Mouse (Mus musculus) limb, embryonic 11.5 days (tissue): ENCODE results near the gene Ckap2l. TPM values are rescaled to one million over a fixed set of nuclear protein-coding genes. Genes with fewer than 3 reads are reported as not detected.

Experiments used
- ATAC-seq: fragments of 200-750 bp; cut with Nextera tagmentation; 2 replicates; pipeline ENCODE4 v1.8.0; 2017; ENCODE audit warnings: low read depth; ENCODE audit not compliant: insufficient number of reproducible peaks, low FRiP score, low TSS enrichment
- DNase-seq: peaks from one replicate; pipeline ENCODE4 v3.0.0-alpha.2; 2015; ENCODE audit warnings: low spot score
- H3K27ac ChIP-seq: fragments of 300-500 bp; sonication (generic); replicated peaks from 2 replicates; pipeline ENCODE4 v1.5.1; 2014; ENCODE audit warnings: low read depth, mild to moderate bottlenecking, low read length
- H3K27me3 ChIP-seq: fragments of 300-500 bp; sonication (generic); 2 replicates; pipeline ENCODE4 v1.6.1; 2014; ENCODE audit warnings: mild to moderate bottlenecking, low read length, mixed read lengths; ENCODE audit not compliant: control insufficient read depth, insufficient read depth
- H3K36me3 ChIP-seq: fragments of 300-500 bp; sonication (generic); 2 replicates; pipeline ENCODE4 v1.6.1; 2014; ENCODE audit warnings: mild to moderate bottlenecking, low read length, moderate library complexity, mixed read lengths; ENCODE audit not compliant: control insufficient read depth, insufficient read depth
- H3K4me1 ChIP-seq: fragments of 300-500 bp; sonication (generic); 2 replicates; pipeline ENCODE4 v1.6.1; 2014; ENCODE audit warnings: low read length, mixed read lengths; ENCODE audit not compliant: control insufficient read depth, insufficient read depth
- H3K4me2 ChIP-seq: fragments of 300-500 bp; sonication (generic); 2 replicates; pipeline ENCODE4 v1.6.1; 2014; ENCODE audit warnings: low read depth, mild to moderate bottlenecking, moderate library complexity; ENCODE audit not compliant: severe bottlenecking
- H3K4me3 ChIP-seq: fragments of 300-500 bp; sonication (generic); 2 replicates; pipeline ENCODE4 v1.5.1; 2014; ENCODE audit warnings: low read depth, low read length
- H3K9ac ChIP-seq: fragments of 300-500 bp; sonication (generic); 2 replicates; pipeline ENCODE4 v1.6.1; 2014; ENCODE audit warnings: mild to moderate bottlenecking, low read length
- H3K9me3 ChIP-seq: fragments of 300-500 bp; sonication (generic); 2 replicates; pipeline ENCODE4 v1.6.1; 2016; ENCODE audit warnings: low read length; ENCODE audit not compliant: control insufficient read depth
- WGBS: fragments of 180-500 bp; shearing (Covaris S2); extraction: QIAGEN DNeasy Blood & Tissue Kit; methylation state at CpG from one replicate; pipeline ENCODE4 v1.1.7; 2014; 5-methylcytosine and 5-hydroxymethylcytosine counted together
- polyA plus RNA-seq: library from polyadenylated mRNA; unstranded; fragments of >200 nt; fragmentation: Nextera tagmentation; extraction: Ambion mirVana; gene quantifications from 2 replicates; pipeline ENCODE4 v1.2.1, GENCODE M21; 2014

Ckap2l gene
- polyA plus RNA-seq, 1 experiment from 2014 or later = 86.4 TPM

- 79% methylated on average over 7 of the region's 7 CpGs for WGBS
- no peak for ATAC-seq
- DNase-seq = no peak
- Histone ChIP-seq H3K27me3 (no peaks in the 10 kb centered on the region), H3K36me3 (no peaks in the 10 kb centered on the region), H3K4me2 (no peak overlapping the region), H3K4me3 (no peak overlapping the region), H3K9ac (no peak overlapping the region), H3K27ac (no peak overlapping the region), H3K4me1 (no peaks in the 10 kb centered on the region; the same call in 1 of the 2 replicates), H3K9me3 (no peaks in the 10 kb centered on the region)
Measured at GRCm38 (mm10) chr2:129227011-129227529, 69.9 kb downstream of the Ckap2l start.

GRCm38 (mm10) chr2:129226296-129226851 is 70.6 kb downstream of the Ckap2l start:
- H3K4me3 ChIP-seq = no peak overlapping the region
- no peak overlapping the region for H3K4me2 ChIP-seq
- no peak for ATAC-seq
- H3K9ac ChIP-seq = no peak overlapping the region
- no peaks in the 10 kb centered on the region for H3K27me3 ChIP-seq
- no peaks in the 10 kb centered on the region; the same call in 1 of the 2 replicates for H3K4me1 ChIP-seq
- H3K9me3 ChIP-seq = no peaks in the 10 kb centered on the region
- H3K27ac ChIP-seq = no peak overlapping the region
- 58% methylated on average over 11 of the region's 11 CpGs for WGBS
- no peak for DNase-seq
- H3K36me3 ChIP-seq = no peaks in the 10 kb centered on the region

GRCm38 (mm10) chr2:129225251-129225819 is 71.7 kb downstream of the Ckap2l start:
- Histone ChIP-seq H3K4me3 (no peak overlapping the region), H3K4me2 (no peak overlapping the region), H3K27ac (no peak overlapping the region), H3K27me3 (no peaks in the 10 kb centered on the region), H3K36me3 (no peaks in the 10 kb centered on the region), H3K4me1 (no peaks in the 10 kb centered on the region; the same call in 1 of the 2 replicates), H3K9ac (no peak overlapping the region), H3K9me3 (no peaks in the 10 kb centered on the region)
- DNase-seq (no peak), ATAC-seq (no peak)
- 91% methylated on average over 17 of the region's 17 CpGs for WGBS

- Histone ChIP-seq H3K4me1 (no peaks in the 10 kb centered on the region; the same call in 1 of the 2 replicates), H3K4me3 (no peak overlapping the region), H3K36me3 (no peaks in the 10 kb centered on the region), H3K4me2 (no peak overlapping the region), H3K27ac (no peak overlapping the region), H3K9me3 (no peaks in the 10 kb centered on the region), H3K9ac (no peak overlapping the region), H3K27me3 (no peaks in the 10 kb centered on the region)
- WGBS = 70% methylated on average over 4 of the region's 4 CpGs
- ATAC-seq (no peak), DNase-seq (no peak)
Measured at GRCm38 (mm10) chr2:129224178-129224577, 72.8 kb downstream of the Ckap2l start.

GRCm38 (mm10) chr2:129221097-129221632 is 75.8 kb downstream of the Ckap2l start:
- H3K9me3 ChIP-seq = no peaks in the 10 kb centered on the region
- 85% methylated on average over 9 of the region's 9 CpGs for WGBS
- no peak for DNase-seq
- H3K4me3 ChIP-seq = no peak overlapping the region
- no peak overlapping the region for H3K4me2 ChIP-seq
- H3K27me3 ChIP-seq = no peaks in the 10 kb centered on the region
- no peak overlapping the region for H3K9ac ChIP-seq
- no peaks in the 10 kb centered on the region for H3K36me3 ChIP-seq
- no peak overlapping the region for H3K27ac ChIP-seq
- H3K4me1 ChIP-seq = peaks cover 4% of the 10 kb centered on the region
- ATAC-seq = no peak

GRCm38 (mm10) chr2:129218537-129219105 is 78.4 kb downstream of the Ckap2l start:
- Histone ChIP-seq H3K4me3 (no peak overlapping the region), H3K9ac (no peak overlapping the region), H3K9me3 (no peaks in the 10 kb centered on the region), H3K27me3 (no peaks in the 10 kb centered on the region), H3K36me3 (no peaks in the 10 kb centered on the region), H3K4me2 (no peak overlapping the region), H3K4me1 (peaks cover 4% of the 10 kb centered on the region; the same call in 1 of the 2 replicates), H3K27ac (no peak overlapping the region)
- WGBS = 83% methylated on average over 4 of the region's 4 CpGs
- ATAC-seq = no peak
- no peak for DNase-seq

Other genes starting within 250 kb of the Ckap2l start
- 0.17 TPM in 1 of 2 replicates, not detected in the other for gene Vinac1, start 249.0 kb downstream of the Ckap2l start, polyA plus RNA-seq
- gene Ttl, start 231.3 kb downstream of the Ckap2l start, polyA plus RNA-seq = 16.8 and 17.1 TPM in 2 replicates
- 23.0 and 30.2 TPM in 2 replicates for gene Polr1b, start 196.2 kb downstream of the Ckap2l start, polyA plus RNA-seq
- gene Chchd5, start 167.5 kb downstream of the Ckap2l start, polyA plus RNA-seq = 29.5 and 30.9 TPM in 2 replicates
- 47.0 and 50.8 TPM in 2 replicates for gene Slc20a1, start 98.4 kb downstream of the Ckap2l start, polyA plus RNA-seq
- not detected in 2 replicates for gene Il1a, start 12.8 kb upstream of the Ckap2l start, polyA plus RNA-seq
- gene Il1b, start 73.9 kb upstream of the Ckap2l start, polyA plus RNA-seq = 0.28 TPM in 1 of 2 replicates, not detected in the other
- gene F830045P16Rik, start 239.4 kb upstream of the Ckap2l start, polyA plus RNA-seq = not detected in 2 replicates